Mouse (Mus musculus): ENCODE data around the gene Sult2b1. TPM values are rescaled to one million over a fixed set of nuclear protein-coding genes. Genes with fewer than 3 reads are reported as not detected.
A peak's percentile ranks its signal among the peaks of the same experiment; 100 is the strongest.

Gene Sult2b1
- polyA plus RNA-seq, 1 experiment from 2014 or later, result 2.5 TPM

GRCm38 (mm10) chr7:45793969-45794585 is 9.6 kb upstream of the Sult2b1 start:
- 84% methylated on average over 22 of the region's 44 CpGs for WGBS
- Histone ChIP-seq H3K9me3 (ENCODE audit: low read length) (no peaks in the 10 kb centered on the region), H3K27me3 (ENCODE audit: insufficient read depth, low read length) (peaks cover 10% of the 10 kb centered on the region), H3K36me3 (ENCODE audit: insufficient read depth, low read length) (peaks cover 18% of the 10 kb centered on the region), H3K9ac (replicated peaks; ENCODE audit: low read length) (no peak overlapping the region), H3K27ac (ENCODE audit: low read length) (no peak overlapping the region), H3K4me2 (replicated peaks; ENCODE audit: low read depth, low read length) (no peak overlapping the region), H3K4me3 (ENCODE audit: low read length) (no peak overlapping the region), H3K4me1 (ENCODE audit: insufficient read depth, low read length) (peaks cover 22% of the 10 kb centered on the region; the same call in 1 of the 2 replicates)
- ATAC-seq (ENCODE audit: low FRiP score, low TSS enrichment), result no peak

DNA sequence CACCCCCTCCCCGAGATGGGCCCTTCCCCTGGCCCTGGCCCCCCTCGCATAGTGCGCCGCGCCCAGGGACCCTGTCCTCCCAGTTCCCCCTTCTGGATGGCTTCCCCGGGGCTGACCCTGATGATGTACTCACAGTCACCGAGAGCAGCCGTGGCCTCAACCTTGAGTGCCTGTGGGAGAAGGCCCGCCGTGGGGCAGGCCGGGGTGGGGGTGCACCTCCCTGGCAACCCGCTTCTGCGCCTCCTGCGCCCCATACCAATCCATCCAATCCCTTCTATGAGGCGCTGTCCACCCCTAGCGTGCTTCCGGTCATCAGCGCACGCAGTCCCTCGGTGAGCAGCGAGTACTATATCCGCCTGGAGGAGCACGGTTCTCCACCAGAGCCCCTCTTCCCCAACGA is 8.8 kb upstream of the Sult2b1 start:
- Histone ChIP-seq H3K4me3 (ENCODE audit: low read length) (no peak overlapping the region), H3K27ac (ENCODE audit: low read length) (no peak overlapping the region), H3K4me1 (ENCODE audit: insufficient read depth, low read length) (peaks cover 18% of the 10 kb centered on the region; the same call in 1 of the 2 replicates), H3K4me2 (replicated peaks; ENCODE audit: low read depth, low read length) (no peak overlapping the region), H3K27me3 (ENCODE audit: insufficient read depth, low read length) (0 out of 2 replicates have a peak, but pooled peaks cover 7% of the 10 kb centered on the region), H3K9me3 (ENCODE audit: low read length) (no peaks in the 10 kb centered on the region), H3K36me3 (ENCODE audit: insufficient read depth, low read length) (peaks cover 18% of the 10 kb centered on the region), H3K9ac (replicated peaks; ENCODE audit: low read length) (no peak overlapping the region)
- no peak for ATAC-seq (ENCODE audit: low FRiP score, low TSS enrichment)
- WGBS, result 90% methylated on average over 24 of the region's 24 CpGs

GRCm38 (mm10) chr7:45791756-45792490 is 7.5 kb upstream of the Sult2b1 start:
- ATAC-seq (ENCODE audit: low FRiP score, low TSS enrichment), result no peak
- Histone ChIP-seq H3K4me2 (replicated peaks; ENCODE audit: low read depth, low read length) (no peak overlapping the region), H3K9ac (replicated peaks; ENCODE audit: low read length) (no peak overlapping the region), H3K4me3 (ENCODE audit: low read length) (no peak overlapping the region), H3K9me3 (ENCODE audit: low read length) (no peaks in the 10 kb centered on the region), H3K4me1 (ENCODE audit: insufficient read depth, low read length) (0 out of 2 replicates have a peak, but pooled peaks cover 7% of the 10 kb centered on the region), H3K36me3 (ENCODE audit: insufficient read depth, low read length) (peaks cover 18% of the 10 kb centered on the region), H3K27me3 (ENCODE audit: insufficient read depth, low read length) (no peaks in the 10 kb centered on the region), H3K27ac (ENCODE audit: low read length) (no peak overlapping the region)
- 73% methylated on average over 17 of the region's 17 CpGs for WGBS

GRCm38 (mm10) chr7:45790721-45791120 is 6.3 kb upstream of the Sult2b1 start:
- H3K9me3 ChIP-seq (ENCODE audit: low read length), result no peaks in the 10 kb centered on the region
- no peak overlapping the region for H3K4me3 ChIP-seq (ENCODE audit: low read length)
- peak overlapping the region; percentile 4; the same call in 1 of the 2 replicates for H3K27ac ChIP-seq (ENCODE audit: low read length)
- H3K27me3 ChIP-seq (ENCODE audit: insufficient read depth, low read length), result no peaks in the 10 kb centered on the region
- no peak overlapping the region for H3K9ac ChIP-seq (replicated peaks; ENCODE audit: low read length)
- WGBS, result 51% methylated on average over 6 of the region's 6 CpGs
- no peak overlapping the region for H3K4me2 ChIP-seq (replicated peaks; ENCODE audit: low read depth, low read length)
- H3K4me1 ChIP-seq (ENCODE audit: insufficient read depth, low read length), result peaks cover 14% of the 10 kb centered on the region; the same call in 1 of the 2 replicates
- H3K36me3 ChIP-seq (ENCODE audit: insufficient read depth, low read length), result peaks cover 18% of the 10 kb centered on the region
- no peak for ATAC-seq (ENCODE audit: low FRiP score, low TSS enrichment)

- H3K9me3 ChIP-seq (ENCODE audit: low read length), result no peaks in the 10 kb centered on the region
- H3K27me3 ChIP-seq (ENCODE audit: insufficient read depth, low read length), result no peaks in the 10 kb centered on the region
- peak overlapping the region; percentile 94 for H3K4me2 ChIP-seq (replicated peaks; ENCODE audit: low read depth, low read length)
- no peak overlapping the region for H3K4me3 ChIP-seq (ENCODE audit: low read length)
- ATAC-seq (ENCODE audit: low FRiP score, low TSS enrichment), result no peak
- peaks cover 30% of the 10 kb centered on the region for H3K4me1 ChIP-seq (ENCODE audit: insufficient read depth, low read length)
- 83% methylated on average over 21 of the region's 22 CpGs for WGBS
- peaks cover 8% of the 10 kb centered on the region for H3K36me3 ChIP-seq (ENCODE audit: insufficient read depth, low read length)
- H3K9ac ChIP-seq (replicated peaks; ENCODE audit: low read length), result no peak overlapping the region
- no peak overlapping the region for H3K27ac ChIP-seq (ENCODE audit: low read length)
Measured at GRCm38 (mm10) chr7:45787642-45788041, 3.2 kb upstream of the Sult2b1 start.

DNA sequence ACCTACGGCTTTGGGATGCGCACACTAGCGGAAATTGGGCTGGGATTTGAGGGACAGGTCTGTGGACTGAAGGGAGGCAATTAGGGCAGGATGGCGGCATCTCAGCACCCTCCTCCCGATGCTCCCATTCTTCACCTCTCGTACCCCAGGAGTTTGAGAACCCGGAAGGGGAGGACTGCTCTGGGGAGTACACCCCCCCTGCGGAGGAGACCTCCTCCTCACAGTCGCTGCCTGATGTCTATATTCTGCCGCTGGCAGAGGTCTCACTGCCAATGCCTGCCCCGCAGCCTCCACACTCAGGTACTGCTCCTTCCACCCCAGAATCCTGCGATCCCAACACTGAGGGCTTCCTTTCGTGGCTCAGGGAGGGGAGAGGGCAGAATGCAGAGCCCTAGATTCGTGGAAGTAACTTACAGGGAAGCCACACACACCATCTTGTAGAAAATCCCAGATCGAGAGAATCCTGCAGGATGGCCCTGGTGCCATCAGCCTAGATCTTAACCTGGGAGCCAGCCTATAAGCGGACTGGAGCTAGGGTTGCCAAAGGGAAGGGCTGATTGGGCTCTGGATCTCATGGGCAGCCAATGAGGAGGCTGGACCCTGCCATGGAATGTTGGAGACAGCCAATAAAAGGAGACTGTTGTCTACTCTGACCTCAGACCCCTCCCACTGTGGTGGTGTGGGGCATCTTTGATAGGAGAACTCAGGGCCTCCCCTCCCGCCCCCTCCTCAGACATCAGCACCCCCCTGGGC is 2.4 kb upstream of the Sult2b1 start:
- H3K4me3 ChIP-seq (ENCODE audit: low read length), result peak overlapping the region; percentile 70
- H3K4me2 ChIP-seq (replicated peaks; ENCODE audit: low read depth, low read length), result peak overlapping the region; percentile 94
- no peaks in the 10 kb centered on the region for H3K9me3 ChIP-seq (ENCODE audit: low read length)
- WGBS, result 11% methylated on average over 17 of the region's 17 CpGs
- H3K36me3 ChIP-seq (ENCODE audit: insufficient read depth, low read length), result peaks cover 8% of the 10 kb centered on the region
- peaks cover 30% of the 10 kb centered on the region for H3K4me1 ChIP-seq (ENCODE audit: insufficient read depth, low read length)
- H3K9ac ChIP-seq (replicated peaks; ENCODE audit: low read length), result peak overlapping the region; percentile 74
- no peak overlapping the region for H3K27ac ChIP-seq (ENCODE audit: low read length)
- H3K27me3 ChIP-seq (ENCODE audit: insufficient read depth, low read length), result no peaks in the 10 kb centered on the region
- peak; percentile 62 for ATAC-seq (ENCODE audit: low FRiP score, low TSS enrichment)

DNA sequence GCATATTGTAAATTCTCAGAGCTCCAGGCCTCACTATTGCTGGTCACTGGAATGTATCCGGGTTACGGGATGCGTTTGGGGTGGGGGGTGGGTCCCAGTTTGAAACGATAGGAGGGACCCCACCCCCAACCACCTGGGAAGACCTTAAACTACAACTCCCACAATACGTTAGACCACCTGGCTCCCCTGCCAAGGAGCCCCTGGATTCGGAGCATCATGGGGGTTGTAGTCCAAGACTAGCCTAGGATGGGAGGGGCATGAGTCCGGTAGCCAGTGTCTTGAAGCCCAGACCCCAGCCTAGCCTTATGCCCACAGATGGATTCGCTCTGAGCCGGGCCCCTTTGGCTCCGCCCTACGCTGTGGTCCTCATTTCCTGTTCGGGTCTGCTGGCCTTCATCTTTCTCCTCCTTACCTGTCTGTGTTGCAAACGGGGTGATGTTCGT is 1.7 kb upstream of the Sult2b1 start:
- Histone ChIP-seq H3K4me1 (ENCODE audit: insufficient read depth, low read length) (peaks cover 30% of the 10 kb centered on the region), H3K4me3 (ENCODE audit: low read length) (peak overlapping the region; percentile 70), H3K9me3 (ENCODE audit: low read length) (no peaks in the 10 kb centered on the region), H3K4me2 (replicated peaks; ENCODE audit: low read depth, low read length) (peak overlapping the region; percentile 94), H3K27ac (ENCODE audit: low read length) (no peak overlapping the region), H3K27me3 (ENCODE audit: insufficient read depth, low read length) (no peaks in the 10 kb centered on the region), H3K9ac (replicated peaks; ENCODE audit: low read length) (peak overlapping the region; percentile 74), H3K36me3 (ENCODE audit: insufficient read depth, low read length) (peaks cover 8% of the 10 kb centered on the region)
- peak; percentile 74 for ATAC-seq (ENCODE audit: low FRiP score, low TSS enrichment)
- 0% methylated on average over 14 of the region's 14 CpGs for WGBS

DNA sequence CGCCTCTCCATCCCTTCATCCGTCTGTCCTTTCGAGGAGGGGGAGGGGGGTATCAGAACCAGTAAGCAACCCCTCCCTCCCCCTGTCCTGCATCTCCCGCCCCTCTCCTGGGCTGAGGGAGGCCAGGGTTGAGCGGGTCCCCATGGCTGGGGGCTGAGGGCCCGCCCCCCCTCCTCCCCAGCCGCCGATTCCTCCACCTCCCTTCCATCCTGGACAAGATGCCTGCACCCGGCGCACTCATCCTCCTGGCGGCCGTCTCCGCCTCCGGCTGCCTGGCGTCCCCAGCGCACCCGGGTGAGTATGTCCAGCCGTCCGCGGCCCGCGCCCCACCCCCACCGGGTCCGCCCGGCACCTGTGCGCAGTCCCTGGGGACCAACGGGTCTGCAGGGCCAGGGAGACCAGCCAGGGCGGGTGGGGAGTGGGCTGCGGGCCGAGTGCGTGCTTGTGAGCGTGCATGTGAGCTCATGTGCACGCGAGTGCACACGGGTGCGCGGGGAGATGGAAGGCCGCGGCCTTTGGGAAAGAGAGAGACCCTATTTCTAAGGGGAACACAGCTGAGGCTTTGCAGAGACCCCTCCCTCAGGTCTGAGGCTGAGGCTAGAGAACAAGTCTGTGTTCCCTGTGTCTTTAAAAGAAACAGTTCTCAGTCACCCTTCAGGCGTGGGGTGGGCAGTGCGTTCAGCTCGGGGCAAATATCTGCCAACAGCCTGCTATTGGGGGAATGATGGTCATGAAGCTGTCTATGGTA is 1.1 kb upstream of the Sult2b1 start:
- WGBS, result under 1% methylated on average over 38 of the region's 42 CpGs
- H3K27ac ChIP-seq (ENCODE audit: low read length), result peak overlapping the region; percentile 43; the same call in 1 of the 2 replicates
- peak overlapping the region; percentile 94 for H3K4me2 ChIP-seq (replicated peaks; ENCODE audit: low read depth, low read length)
- no peaks in the 10 kb centered on the region for H3K9me3 ChIP-seq (ENCODE audit: low read length)
- peak overlapping the region; percentile 70 for H3K4me3 ChIP-seq (ENCODE audit: low read length)
- peaks cover 8% of the 10 kb centered on the region for H3K36me3 ChIP-seq (ENCODE audit: insufficient read depth, low read length)
- H3K9ac ChIP-seq (replicated peaks; ENCODE audit: low read length), result peak overlapping the region; percentile 74
- H3K27me3 ChIP-seq (ENCODE audit: insufficient read depth, low read length), result no peaks in the 10 kb centered on the region
- H3K4me1 ChIP-seq (ENCODE audit: insufficient read depth, low read length), result peaks cover 25% of the 10 kb centered on the region
- peak; percentile 46 for ATAC-seq (ENCODE audit: low FRiP score, low TSS enrichment)

DNA sequence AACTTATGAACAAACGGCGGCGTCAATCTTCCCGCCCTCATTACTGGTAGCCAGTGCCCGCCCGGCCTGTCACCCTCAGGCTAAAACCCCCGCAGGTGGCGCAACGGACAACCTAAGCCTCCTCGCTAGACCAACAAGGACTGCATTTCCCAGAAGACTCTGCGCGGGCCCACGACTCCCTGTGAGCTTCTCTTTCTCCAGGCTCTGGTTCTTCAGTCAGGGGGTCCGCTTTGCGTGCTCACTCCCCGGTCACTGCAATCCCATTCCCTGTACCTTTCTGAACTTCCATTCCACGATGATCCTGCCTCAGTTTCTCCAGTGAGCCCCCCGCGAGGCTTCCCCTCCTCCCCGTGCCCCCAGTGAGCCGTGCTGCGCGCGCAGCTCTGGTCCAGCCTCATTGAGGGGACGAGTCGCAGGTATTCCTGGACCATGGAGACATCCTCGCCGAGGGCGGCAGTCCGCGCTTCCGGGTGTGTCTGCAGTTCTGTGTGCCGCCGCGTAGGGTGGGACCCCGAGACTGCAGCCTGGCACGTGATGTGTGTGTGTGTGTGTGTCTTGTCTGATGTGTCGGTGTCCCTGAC is 868 bp downstream of the Sult2b1 start, which contains the start of gene Lmtk3:
TSS of gene Lmtk3 (plus strand) at position 228 of the 581 bp plus-strand sequence.
- peak; percentile 16 for ATAC-seq (ENCODE audit: low FRiP score, low TSS enrichment)
- no peaks in the 10 kb centered on the region; the same call in 1 of the 2 replicates for H3K36me3 ChIP-seq (ENCODE audit: insufficient read depth, low read length)
- H3K9me3 ChIP-seq (ENCODE audit: low read length), result no peaks in the 10 kb centered on the region
- H3K27ac ChIP-seq (ENCODE audit: low read length), result no peak within 1 kb of the TSS
- H3K4me3 ChIP-seq (ENCODE audit: low read length), result peak within 1 kb of the TSS; percentile 70
- under 1% methylated on average over 36 of the region's 38 CpGs for WGBS
- H3K27me3 ChIP-seq (ENCODE audit: insufficient read depth, low read length), result no peaks in the 10 kb centered on the region
- H3K4me1 ChIP-seq (ENCODE audit: insufficient read depth, low read length), result peaks cover 30% of the 10 kb centered on the region
- H3K4me2 ChIP-seq (replicated peaks; ENCODE audit: low read depth, low read length), result peak within 1 kb of the TSS; percentile 94
- peak within 1 kb of the TSS; percentile 80 for H3K9ac ChIP-seq (replicated peaks; ENCODE audit: low read length)
